Mouse (Mus musculus) lung, adult 2 months (tissue): ENCODE data around the gene Ramac. TPM values are rescaled to one million over a fixed set of nuclear protein-coding genes. Genes with fewer than 3 reads are reported as not detected.

Experiments
- DNase-seq: peaks from one replicate; pipeline ENCODE4 v3.0.0; 2022
- H3K4me1 ChIP-seq: fragments of 200-500 bp; 2 replicates; pipeline ENCODE4 v1.6.1; 2011; ENCODE audit warnings: low read length; ENCODE audit not compliant: control insufficient read depth, insufficient read depth
- H3K4me3 ChIP-seq: fragments of 200-500 bp; replicated peaks from 2 replicates; pipeline ENCODE3; 2011; ENCODE audit warnings: low read depth, mild to moderate bottlenecking, control low read depth, low read length; ENCODE audit errors: extremely low read depth
- CTCF ChIP-seq: fragments of 200-500 bp; IDR thresholded peaks from 2 replicates; pipeline ENCODE4 v1.5.1; 2011; ENCODE audit warnings: mild to moderate bottlenecking, low read length, control low read depth; ENCODE audit not compliant: insufficient read depth
- POLR2A ChIP-seq: fragments of 200-500 bp; IDR thresholded peaks from 2 replicates; pipeline ENCODE4 v1.6.1; 2011; ENCODE audit warnings: low read depth, mild to moderate bottlenecking, control low read depth, low read length, borderline replicate concordance; ENCODE audit errors: extremely low read depth
- WGBS: fragments of 180-500 bp; shearing (Covaris S2); methylation state at CpG from one replicate; pipeline ENCODE4 v1.1.7; 2018; 5-methylcytosine and 5-hydroxymethylcytosine counted together
- polyA plus RNA-seq: library from polyadenylated mRNA; depleted of rRNA; stranded (reverse); fragments of >200 nt; gene quantifications from 2 replicates; pipeline ENCODE4 v1.2.3, GENCODE M21; 2012; rRNA removed

The Ramac gene
- polyA plus RNA-seq = 7.6 and 13.6 TPM in 2 replicates

GRCm38 (mm10) chr7:81762180-81763109 lies at the start of gene Ramac:
Gene Ramac (plus strand): TSS chr7:81762925.
- Histone ChIP-seq H3K4me1 (no peaks in the 10 kb centered on the region; the same call in 1 of the 2 replicates), H3K4me3 (peak within 1 kb of the TSS; percentile 98)
- peak; percentile 86 for DNase-seq
- TF ChIP-seq POLR2A (peak; percentile 85; the same call in 1 of the 2 replicates), CTCF (no peak)
- WGBS = under 1% methylated on average over 56 of the region's 56 CpGs

DNA sequence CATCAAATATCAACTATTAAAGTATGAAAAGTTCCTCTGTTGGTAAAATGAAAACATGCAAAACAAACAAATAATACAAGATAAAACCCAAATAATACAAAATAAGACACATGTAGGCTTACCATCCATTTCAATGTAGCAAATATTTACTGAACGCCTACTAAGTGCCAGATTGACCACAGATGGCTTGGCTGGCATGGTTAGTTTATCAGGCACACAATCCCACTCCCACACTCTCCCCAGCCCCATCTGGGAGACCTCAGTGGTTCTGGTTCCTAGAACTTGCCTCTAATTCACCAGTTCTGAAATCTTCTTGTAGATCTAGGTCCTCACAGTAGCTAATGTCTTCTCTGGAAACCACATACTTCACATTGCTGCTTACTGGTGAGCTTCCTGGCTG lies 44.1 kb upstream of the Ramac start:
- WGBS = 63% methylated on average over 1 of the region's 1 CpGs
- TF ChIP-seq POLR2A (no peak), CTCF (no peak)
- no peak overlapping the region for H3K4me3 ChIP-seq
- DNase-seq = no peak
- no peaks in the 10 kb centered on the region for H3K4me1 ChIP-seq

DNA sequence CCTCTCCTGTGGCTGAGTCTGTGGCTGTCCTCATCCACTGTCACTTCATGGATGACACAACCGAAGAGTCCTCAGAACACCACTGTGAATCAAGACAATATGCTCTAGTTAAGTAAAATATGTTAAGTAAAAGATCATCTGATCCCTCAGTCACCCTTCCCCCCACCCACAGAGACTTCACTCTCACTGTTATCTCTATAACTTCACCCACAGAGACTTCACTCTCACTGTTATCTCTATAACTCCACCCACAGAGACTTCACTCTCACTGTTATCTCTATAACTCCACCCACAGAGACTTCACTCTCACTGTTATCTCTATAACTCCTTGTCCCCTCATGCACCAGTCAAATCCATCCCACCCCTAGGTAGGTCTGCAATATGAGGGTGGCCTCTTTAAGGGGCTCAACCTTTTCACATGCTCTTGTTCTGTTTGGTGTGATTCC lies 43.5 kb upstream of the Ramac start:
- WGBS = 61% methylated on average over 1 of the region's 1 CpGs
- DNase-seq = no peak
- H3K4me3 ChIP-seq = no peak overlapping the region
- no peak for TF ChIP-seq CTCF
- TF ChIP-seq POLR2A = no peak
- no peaks in the 10 kb centered on the region for H3K4me1 ChIP-seq

- WGBS = 63% methylated on average over 5 of the region's 5 CpGs
- no peaks in the 10 kb centered on the region for H3K4me1 ChIP-seq
- TF ChIP-seq POLR2A = no peak
- TF ChIP-seq CTCF = no peak
- H3K4me3 ChIP-seq = no peak overlapping the region
- no peak for DNase-seq
Measured at GRCm38 (mm10) chr7:81721271-81721670, 41.5 kb upstream of the Ramac start.

- DNase-seq = no peak
- 85% methylated on average over 10 of the region's 10 CpGs for WGBS
- no peak for TF ChIP-seq CTCF
- TF ChIP-seq POLR2A = no peak
- no peaks in the 10 kb centered on the region for H3K4me1 ChIP-seq
- H3K4me3 ChIP-seq = no peak overlapping the region
Measured at GRCm38 (mm10) chr7:81723851-81724250, 38.9 kb upstream of the Ramac start.

GRCm38 (mm10) chr7:81725986-81726727 lies 36.6 kb upstream of the Ramac start:
- no peak for TF ChIP-seq CTCF
- no peak for TF ChIP-seq POLR2A
- Histone ChIP-seq H3K4me3 (no peak overlapping the region), H3K4me1 (no peaks in the 10 kb centered on the region)
- no peak for DNase-seq
- WGBS = 34% methylated on average over 18 of the region's 18 CpGs

- no peak for TF ChIP-seq POLR2A
- TF ChIP-seq CTCF = no peak
- 64% methylated on average over 2 of the region's 2 CpGs for WGBS
- H3K4me3 ChIP-seq = no peak overlapping the region
- no peak for DNase-seq
- H3K4me1 ChIP-seq = no peaks in the 10 kb centered on the region
Measured at GRCm38 (mm10) chr7:81726728-81727005, 36.1 kb upstream of the Ramac start.

DNA sequence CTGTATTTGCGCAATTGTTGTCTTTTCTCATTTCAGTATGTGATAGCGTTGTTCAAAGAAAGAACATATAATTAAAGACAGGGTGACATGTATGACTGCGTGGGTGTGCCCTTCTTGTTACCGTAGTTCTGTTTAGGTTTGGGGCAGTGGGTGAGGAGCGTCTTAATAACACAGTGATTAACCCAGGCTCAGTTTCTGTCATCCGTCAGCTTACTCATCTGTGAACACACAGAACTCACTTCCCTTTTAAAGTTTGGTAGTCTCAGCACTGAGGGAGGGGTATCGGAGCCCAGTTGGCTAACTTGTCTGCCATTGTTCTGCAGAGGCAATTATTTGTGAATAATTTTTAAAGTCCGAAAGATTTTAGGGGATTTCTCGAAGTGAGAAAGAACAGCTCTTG lies 35.0 kb upstream of the Ramac start:
- no peak for DNase-seq
- TF ChIP-seq POLR2A (no peak), CTCF (no peak)
- Histone ChIP-seq H3K4me3 (no peak overlapping the region), H3K4me1 (no peaks in the 10 kb centered on the region)
- 69% methylated on average over 9 of the region's 9 CpGs for WGBS

- DNase-seq = no peak
- H3K4me3 ChIP-seq = no peak overlapping the region
- H3K4me1 ChIP-seq = no peaks in the 10 kb centered on the region
- TF ChIP-seq POLR2A (no peak), CTCF (no peak)
- 68% methylated on average over 9 of the region's 9 CpGs for WGBS
Measured at GRCm38 (mm10) chr7:81729787-81730186, 32.9 kb upstream of the Ramac start.
